ENCODE assay signal across 20 mouse cellular contexts in the genomic region with DNA sequence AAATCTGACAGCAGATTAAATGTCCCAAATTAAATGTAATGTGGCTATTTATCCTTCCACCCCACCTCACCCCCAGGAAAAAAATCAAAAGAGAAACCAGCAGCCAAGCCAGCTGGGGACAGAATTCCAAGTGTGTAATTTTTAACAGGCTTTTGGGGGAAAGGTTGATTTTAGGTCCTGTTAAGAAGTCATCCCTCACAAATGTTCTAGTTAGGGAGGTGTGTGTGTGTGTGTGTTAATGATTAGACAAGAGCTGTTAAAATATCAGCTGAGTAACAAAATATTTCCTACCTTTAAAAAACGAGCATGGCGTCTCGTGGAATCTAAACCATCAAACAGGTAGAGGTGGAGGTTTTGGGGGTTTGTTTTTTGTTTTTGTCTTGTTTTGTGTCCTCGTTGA. TPM values are rescaled to one million over a fixed set of nuclear protein-coding genes. Genes with fewer than 3 reads are reported as not detected.
DNase-seq lines count a peak whose midpoint lies in the region; ATAC-seq and TF ChIP-seq lines count a peak whose summit lies in the region.
"Had no signal": no experiment of that assay in that cellular context is flagged by ENCODE, and none has a peak within 500 bp of the region (broad histone marks: within the 10 kb centered on the region; RNA-seq: fewer than 3 reads in every experiment).

No protein-coding gene starts in this region.

- no peak for ATAC-seq in heart, postnatal 0 days (ENCODE audit: insufficient read depth, low read depth)
- peak; percentile 11 for ATAC-seq in Patski
- ATAC-seq in kidney, embryonic 16.5 days (ENCODE audit: low FRiP score, low TSS enrichment), result peak; percentile 52; the same call in 1 of the 2 replicates
- no peak for ATAC-seq in liver, embryonic 15.5 days (ENCODE audit: insufficient read depth)

- peak overlapping the region; percentile 15; the same call in 1 of the 2 replicates for H3K27ac ChIP-seq in heart, postnatal 0 days (ENCODE audit: low read depth)
- H3K27ac ChIP-seq in kidney, embryonic 16.5 days (ENCODE audit: low read length), result peak overlapping the region; percentile 81
- H3K27ac ChIP-seq in liver, embryonic 15.5 days (replicated peaks), result no peak overlapping the region
- H3K27ac ChIP-seq: forebrain, embryonic 12.5 days; heart, embryonic 15.5 days; limb, embryonic 13.5 days; macrophage; stomach, postnatal 0 days had no signal

- WGBS in heart, postnatal 0 days, result 76% methylated on average over 4 of the region's 4 CpGs
- 60% methylated on average over 4 of the region's 4 CpGs for WGBS in kidney, embryonic 16.5 days
- 36% methylated on average over 4 of the region's 4 CpGs for WGBS in liver, embryonic 15.5 days (ENCODE audit: insufficient replicate concordance)

- H3K36me3 ChIP-seq in heart, postnatal 0 days (replicated peaks; ENCODE audit: control insufficient read depth, insufficient read depth, low read length), result no peaks in the 10 kb centered on the region
- no peaks in the 10 kb centered on the region for H3K36me3 ChIP-seq in kidney, embryonic 16.5 days (ENCODE audit: insufficient read depth, low read length)
- no peaks in the 10 kb centered on the region for H3K36me3 ChIP-seq in liver, embryonic 15.5 days (replicated peaks)
- H3K36me3 ChIP-seq: forebrain, embryonic 12.5 days; heart, embryonic 15.5 days; limb, embryonic 13.5 days had no signal

- H3K27me3 ChIP-seq in heart, postnatal 0 days (ENCODE audit: control insufficient read depth, insufficient read depth, low read length), result no peaks in the 10 kb centered on the region
- no peaks in the 10 kb centered on the region for H3K27me3 ChIP-seq in Patski
- H3K27me3 ChIP-seq in kidney, embryonic 16.5 days (ENCODE audit: insufficient read depth, low read length), result no peaks in the 10 kb centered on the region
- H3K27me3 ChIP-seq in liver, embryonic 15.5 days, result 0 out of 2 replicates have a peak, but pooled peaks cover 6% of the 10 kb centered on the region
- H3K27me3 ChIP-seq: CH12.LX; forebrain, embryonic 12.5 days; heart, embryonic 15.5 days; limb, embryonic 13.5 days had no signal

- CTCF ChIA-PET in Patski (lab: Charles Lee), result interaction anchor here (0.9 to 3.0 kb wide), 14 partner anchors 9 to 220 kb away, joined by 3 to 13 read pairs (median 6); a partner anchor contains a TSS

- H3K4me3 ChIP-seq in heart, postnatal 0 days (ENCODE audit: low read depth, low read length), result no peak overlapping the region
- H3K4me3 ChIP-seq in kidney, embryonic 16.5 days (ENCODE audit: low read length), result no peak overlapping the region
- H3K4me3 ChIP-seq in liver, embryonic 15.5 days (replicated peaks), result 0 out of 2 replicates have a peak overlapping the region, but pooled peaks have one; percentile 4
- H3K4me3 ChIP-seq: forebrain, embryonic 12.5 days; heart, embryonic 15.5 days; limb, embryonic 13.5 days had no signal

- H3K4me1 ChIP-seq in heart, postnatal 0 days (ENCODE audit: control insufficient read depth, insufficient read depth), result no peaks in the 10 kb centered on the region
- H3K4me1 ChIP-seq in kidney, embryonic 16.5 days (ENCODE audit: insufficient read depth, low read length), result peaks cover 23% of the 10 kb centered on the region
- peaks cover 16% of the 10 kb centered on the region for H3K4me1 ChIP-seq in liver, embryonic 15.5 days (replicated peaks)
- H3K4me1 ChIP-seq: forebrain, embryonic 12.5 days had no signal

- no peak for TF ChIP-seq CTCF in heart, postnatal 0 days (IDR thresholded peaks at IDR 0.05; ENCODE audit: low read depth)
- no peak for TF ChIP-seq CTCF in Patski (IDR thresholded peaks at IDR 0.05)

- in situ Hi-C loops in Patski (cut with MboI; ENCODE audit: low pct_unique_long_range_greater_than_20kb), result no loop called here

- no peak overlapping the region for H3K9ac ChIP-seq in heart, postnatal 0 days (replicated peaks; ENCODE audit: low read depth, low read length)
- H3K9ac ChIP-seq in kidney, embryonic 16.5 days (replicated peaks; ENCODE audit: low read length), result no peak overlapping the region
- no peak overlapping the region for H3K9ac ChIP-seq in liver, embryonic 15.5 days
- H3K9ac ChIP-seq: forebrain, embryonic 12.5 days; heart, embryonic 15.5 days; limb, embryonic 13.5 days had no signal

- no peak for DNase-seq in heart, postnatal 0 days (ENCODE audit: low spot score)
- no peak for DNase-seq in heart, adult 9 months (ENCODE audit: low spot score in 2 of 2)
- no peak for DNase-seq in Patski (ENCODE audit: low read depth, low spot score)
- no peak for DNase-seq in urinary bladder, postnatal 10 days (ENCODE audit: low spot score)
- no peak for DNase-seq in thymus, postnatal 10 days (ENCODE audit: low spot score in 2 of 2)
- DNase-seq: cerebellum, adult 8-10 months; gastrocnemius, postnatal 14 days; heart, adult 18-20 months; layer of hippocampus, postnatal 36 days; retina, postnatal 1 day; thymus, postnatal 14 days had no signal

- H3K9me3 ChIP-seq in heart, postnatal 0 days (replicated peaks; ENCODE audit: control insufficient read depth, low read length), result no peaks in the 10 kb centered on the region
- H3K9me3 ChIP-seq in kidney, embryonic 16.5 days (ENCODE audit: low read length), result no peaks in the 10 kb centered on the region
- no peaks in the 10 kb centered on the region for H3K9me3 ChIP-seq in liver, embryonic 15.5 days (replicated peaks)
- H3K9me3 ChIP-seq: forebrain, embryonic 12.5 days; heart, embryonic 15.5 days; limb, embryonic 13.5 days had no signal

- no peak overlapping the region for H3K4me2 ChIP-seq in heart, postnatal 0 days (ENCODE audit: low read depth, low read length)
- peak overlapping the region; percentile 34 for H3K4me2 ChIP-seq in kidney, embryonic 16.5 days (replicated peaks; ENCODE audit: low read depth, low read length)
- peak overlapping the region; percentile 35 for H3K4me2 ChIP-seq in liver, embryonic 15.5 days
- H3K4me2 ChIP-seq: forebrain, embryonic 12.5 days; heart, embryonic 15.5 days; limb, embryonic 13.5 days; midbrain, embryonic 11.5 days had no signal

- POLR2A ChIA-PET in Patski (lab: Charles Lee), result interaction anchor here (0.8 to 1.0 kb wide), 2 partner anchors 10 to 49 kb away, joined by 3 to 4 read pairs; a partner anchor contains a TSS

- TF ChIP-seq EP300 in heart, postnatal 0 days (IDR thresholded peaks at IDR 0.05; ENCODE audit: low read depth), result no peak

RNA-seq across cellular contexts. Expression of a gene that starts 49.1 kb away (rescaled TPM):
- total RNA-seq in heart, postnatal 0 days (2014; rRNA removed; ENCODE audit: low replicate concordance), result 79.4 and 80.9 TPM in 2 replicates
- polyA plus RNA-seq in heart, postnatal 0 days (2015; fragmentation: Nextera tagmentation; extraction: Ambion mirVana), result 28.5 and 29.5 TPM in 2 replicates
- polyA plus RNA-seq in Patski (2021), result 129 TPM
- 46.2 and 48.8 TPM in 2 replicates for polyA plus RNA-seq in kidney, embryonic 16.5 days (2015; fragmentation: Nextera tagmentation; extraction: Ambion mirVana)
- polyA plus RNA-seq in liver, embryonic 15.5 days (2015; fragmentation: Nextera tagmentation; extraction: Ambion mirVana), result 5.4 and 5.5 TPM in 2 replicates

Comparison
In these comparisons a context has a peak if more than half of its experiments do, and no peak if none do; other contexts are left out.
1. ATAC-seq: peak in Patski (single experiment) and kidney, embryonic 16.5 days (single experiment); none in heart, postnatal 0 days (single experiment) and liver, embryonic 15.5 days (single experiment).